Mouse (Mus musculus) cortical plate, adult 2 months (tissue): ENCODE measurements around the gene Htr5a.

ENCODE experiments used
- CTCF ChIP-seq: fragments of 200-500 bp; IDR thresholded peaks from 2 replicates; pipeline ENCODE4 v1.5.1; 2011; ENCODE audit warnings: mild to moderate bottlenecking, control low read depth, low read length; ENCODE audit not compliant: insufficient read depth; ENCODE audit errors: extremely low read depth
- POLR2A ChIP-seq: fragments of 200-500 bp; IDR thresholded peaks from 2 replicates; pipeline ENCODE4 v1.6.1; 2011; ENCODE audit warnings: mild to moderate bottlenecking, low read length, control low read depth; ENCODE audit not compliant: insufficient read depth; ENCODE audit errors: extremely low read depth

DNA sequence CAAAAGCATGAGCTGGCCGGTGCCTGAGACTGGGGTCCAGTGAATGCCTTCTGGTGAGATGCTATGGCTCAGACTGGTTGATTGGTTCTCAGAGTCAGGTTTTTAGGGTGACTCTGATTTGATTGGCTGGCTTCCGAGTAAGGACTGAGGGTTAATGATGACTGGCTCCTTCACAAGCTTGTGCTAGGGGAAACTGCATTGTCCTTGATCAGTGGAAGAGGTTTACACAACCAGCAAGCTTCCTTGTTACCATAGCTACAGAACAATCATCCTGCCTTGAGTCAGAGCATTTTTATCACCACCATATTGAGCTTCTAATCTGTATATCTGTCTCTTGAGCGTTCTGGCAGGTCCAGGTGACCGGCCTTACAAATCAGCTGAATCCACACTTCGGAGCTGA lies 5.0 kb downstream of the Htr5a start:
- no peak for TF ChIP-seq POLR2A
- TF ChIP-seq CTCF: no peak
